Mouse (Mus musculus): ENCODE results near the gene Cog1. TPM values are rescaled to one million over a fixed set of nuclear protein-coding genes. Genes with fewer than 3 reads are reported as not detected.
A peak's percentile ranks its signal among the peaks of the same experiment; 100 is the strongest.
"Not testable (repeated sequence)": the region's sequence is repeated elsewhere in the genome, so short reads cannot be mapped to it uniquely, and the experiment has no call there.

The Cog1 gene
- total and polyA plus RNA-seq, 3 experiments = 16.9 to 25.2 (median 18.6) TPM

DNA sequence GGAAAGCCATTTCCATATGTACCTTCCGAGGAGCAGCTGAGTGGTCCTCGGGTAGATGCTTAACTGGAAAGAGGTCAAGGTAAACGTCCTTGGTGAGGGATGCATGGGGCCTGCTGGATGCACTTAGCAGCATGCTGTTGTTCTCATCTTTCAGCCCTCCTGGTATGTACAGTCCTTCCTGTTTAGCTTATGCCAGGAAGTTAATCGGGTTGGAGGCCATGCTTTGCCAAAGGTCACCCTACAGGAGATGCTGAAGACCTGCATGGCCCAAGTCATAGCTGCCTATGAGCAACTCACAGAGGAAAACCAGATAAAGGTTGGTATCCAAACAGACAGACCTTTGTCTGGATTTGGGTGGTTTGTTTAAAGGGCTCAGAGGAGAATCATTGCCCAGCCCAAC is 8.3 kb downstream of the Cog1 start:
- DNase-seq = no peak
- Histone ChIP-seq H3K79me2 (replicated peaks; ENCODE audit: control insufficient read depth, insufficient read depth, low read length) (no peaks in the 10 kb centered on the region), H3K4me3 (no peak overlapping the region), H3K27me3 (ENCODE audit: control insufficient read depth, insufficient read depth, low read length) (no peaks in the 10 kb centered on the region), H3K9ac (ENCODE audit: low read depth, low read length) (no peak overlapping the region), H3K36me3 (ENCODE audit: control insufficient read depth, insufficient read depth, low read length) (no peaks in the 10 kb centered on the region), H3K27ac (no peak overlapping the region), H3K4me1 (ENCODE audit: control insufficient read depth, insufficient read depth, low read length) (no peaks in the 10 kb centered on the region)
- 50% methylated on average over 4 of the region's 4 CpGs for whole genome bisulfite sequencing
- intact Hi-C loops (cut with DNase I) = no loop called here
- TF ChIP-seq CTCF (IDR thresholded peaks at IDR 0.05) (no peak), EP300 (IDR thresholded peaks at IDR 0.05; ENCODE audit: insufficient read depth, low read depth, low read length) (no peak), POLR2A (IDR thresholded peaks at IDR 0.05; ENCODE audit: insufficient read depth, low read depth, low read length) (no peak)

DNA sequence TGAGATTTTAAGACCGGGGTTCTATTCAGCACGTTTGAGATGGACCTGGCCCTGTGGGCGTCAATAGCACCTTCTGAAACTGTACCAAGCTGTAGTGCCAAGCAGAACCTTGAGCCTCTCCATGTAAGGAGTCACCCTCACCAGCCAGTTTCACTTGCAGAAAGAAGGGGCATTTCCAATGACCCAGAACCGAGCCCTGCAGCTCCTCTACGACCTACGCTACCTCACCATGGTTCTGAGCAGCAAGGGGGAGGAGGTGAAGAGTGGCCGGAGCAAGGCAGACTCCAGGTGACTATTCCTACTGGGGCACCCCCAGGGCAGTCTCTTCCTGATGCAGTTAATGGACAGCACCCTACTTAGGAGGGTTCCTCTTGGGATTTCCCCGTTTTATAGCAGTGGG is 9.3 kb downstream of the Cog1 start:
- H3K4me1 ChIP-seq (ENCODE audit: control insufficient read depth, insufficient read depth, low read length) = no peaks in the 10 kb centered on the region
- WGBS = 86% methylated on average over 8 of the region's 8 CpGs
- no peak overlapping the region for H3K27ac ChIP-seq
- no peak overlapping the region for H3K4me3 ChIP-seq
- H3K27me3 ChIP-seq (ENCODE audit: control insufficient read depth, insufficient read depth, low read length) = no peaks in the 10 kb centered on the region
- intact Hi-C loops (cut with DNase I) = no loop called here
- DNase-seq = no peak
- H3K36me3 ChIP-seq (ENCODE audit: control insufficient read depth, insufficient read depth, low read length) = no peaks in the 10 kb centered on the region
- no peak for TF ChIP-seq EP300 (IDR thresholded peaks at IDR 0.05; ENCODE audit: insufficient read depth, low read depth, low read length)
- no peak for TF ChIP-seq CTCF (IDR thresholded peaks at IDR 0.05)
- TF ChIP-seq POLR2A (IDR thresholded peaks at IDR 0.05; ENCODE audit: insufficient read depth, low read depth, low read length) = no peak
- no peak overlapping the region for H3K9ac ChIP-seq (ENCODE audit: low read depth, low read length)
- H3K79me2 ChIP-seq (replicated peaks; ENCODE audit: control insufficient read depth, insufficient read depth, low read length) = no peaks in the 10 kb centered on the region

DNA sequence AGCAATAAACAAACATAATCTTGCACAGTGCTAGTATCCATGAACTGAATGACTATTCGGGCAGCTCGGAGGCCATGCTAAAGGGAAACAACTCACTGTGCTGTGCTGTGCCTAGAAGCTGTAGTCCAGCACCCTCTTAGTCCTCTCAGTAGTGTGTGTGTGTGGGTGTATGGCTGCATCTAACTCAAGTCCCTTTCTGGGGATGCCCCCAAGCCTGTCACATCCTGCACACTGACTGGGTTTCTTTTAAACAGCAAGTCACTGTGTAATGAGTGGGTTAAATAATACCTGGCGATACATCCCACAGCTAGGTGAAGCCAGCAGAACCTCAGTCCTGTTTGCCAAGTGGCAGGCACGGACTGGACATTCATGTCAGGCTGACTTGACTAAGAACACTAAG is 9.8 kb downstream of the Cog1 start:
- no peak for DNase-seq
- Histone ChIP-seq H3K4me1 (ENCODE audit: control insufficient read depth, insufficient read depth, low read length) (no peaks in the 10 kb centered on the region), H3K27me3 (ENCODE audit: control insufficient read depth, insufficient read depth, low read length) (no peaks in the 10 kb centered on the region), H3K4me3 (no peak overlapping the region), H3K79me2 (replicated peaks; ENCODE audit: control insufficient read depth, insufficient read depth, low read length) (no peaks in the 10 kb centered on the region), H3K9ac (ENCODE audit: low read depth, low read length) (no peak overlapping the region), H3K36me3 (ENCODE audit: control insufficient read depth, insufficient read depth, low read length) (no peaks in the 10 kb centered on the region), H3K27ac (no peak overlapping the region)
- WGBS = 89% methylated on average over 4 of the region's 4 CpGs
- TF ChIP-seq CTCF (IDR thresholded peaks at IDR 0.05) (no peak), POLR2A (IDR thresholded peaks at IDR 0.05; ENCODE audit: insufficient read depth, low read depth, low read length) (no peak)
- intact Hi-C loops (cut with DNase I) = no loop called here

DNA sequence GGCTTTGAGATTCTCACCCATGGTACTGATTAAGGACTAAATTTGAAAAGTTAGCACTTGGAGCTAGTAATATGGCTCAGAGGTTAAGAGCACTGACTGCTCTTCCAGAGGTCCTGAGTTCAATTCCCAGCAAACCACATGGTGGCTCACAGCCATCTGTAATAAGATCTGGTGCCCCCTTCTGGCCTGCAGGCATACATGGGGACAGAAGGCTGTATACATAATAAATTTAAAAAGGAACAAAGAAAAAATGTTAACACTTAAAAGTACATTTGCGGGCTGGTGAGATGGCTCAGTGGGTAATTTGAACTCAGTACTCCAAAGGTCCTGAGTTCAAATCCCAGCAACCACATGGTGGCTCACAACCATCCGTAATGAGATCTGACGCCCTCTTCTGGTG is 11.2 kb downstream of the Cog1 start:
- peak; percentile 36 for TF ChIP-seq CTCF (IDR thresholded peaks at IDR 0.05)
- H3K27ac ChIP-seq; H3K4me3 ChIP-seq; H3K4me1 ChIP-seq (ENCODE audit: control insufficient read depth, insufficient read depth, low read length); H3K9ac ChIP-seq (ENCODE audit: low read depth, low read length); H3K27me3 ChIP-seq (ENCODE audit: control insufficient read depth, insufficient read depth, low read length); H3K36me3 ChIP-seq (ENCODE audit: control insufficient read depth, insufficient read depth, low read length); H3K79me2 ChIP-seq (replicated peaks; ENCODE audit: control insufficient read depth, insufficient read depth, low read length); DNase-seq; intact Hi-C loops (cut with DNase I): not testable (repeated sequence)
- 89% methylated on average over 3 of the region's 3 CpGs for WGBS

GRCm38 (mm10) chr11:113660940-113661339 is 12.0 kb downstream of the Cog1 start:
- intact Hi-C loops (cut with DNase I) = no loop called here
- DNase-seq = no peak
- Histone ChIP-seq H3K27ac (no peak overlapping the region), H3K27me3 (ENCODE audit: control insufficient read depth, insufficient read depth, low read length) (no peaks in the 10 kb centered on the region), H3K79me2 (replicated peaks; ENCODE audit: control insufficient read depth, insufficient read depth, low read length) (no peaks in the 10 kb centered on the region), H3K4me3 (no peak overlapping the region), H3K36me3 (ENCODE audit: control insufficient read depth, insufficient read depth, low read length) (no peaks in the 10 kb centered on the region), H3K9ac (ENCODE audit: low read depth, low read length) (no peak overlapping the region), H3K4me1 (ENCODE audit: control insufficient read depth, insufficient read depth, low read length) (no peaks in the 10 kb centered on the region)
- WGBS = 90% methylated on average over 11 of the region's 11 CpGs
- TF ChIP-seq CTCF (IDR thresholded peaks at IDR 0.05) = no peak
- TF ChIP-seq POLR2A (IDR thresholded peaks at IDR 0.05; ENCODE audit: insufficient read depth, low read depth, low read length) = no peak
- no peak for TF ChIP-seq EP300 (IDR thresholded peaks at IDR 0.05; ENCODE audit: insufficient read depth, low read depth, low read length)

GRCm38 (mm10) chr11:113661835-113662351 is 12.9 kb downstream of the Cog1 start:
- H3K27me3 ChIP-seq (ENCODE audit: control insufficient read depth, insufficient read depth, low read length) = no peaks in the 10 kb centered on the region
- TF ChIP-seq CTCF (IDR thresholded peaks at IDR 0.05) (no peak), EP300 (IDR thresholded peaks at IDR 0.05; ENCODE audit: insufficient read depth, low read depth, low read length) (no peak), POLR2A (IDR thresholded peaks at IDR 0.05; ENCODE audit: insufficient read depth, low read depth, low read length) (no peak)
- no peak overlapping the region for H3K4me3 ChIP-seq
- intact Hi-C loops (cut with DNase I) = no loop called here
- no peaks in the 10 kb centered on the region; the same call in 1 of the 2 replicates for H3K79me2 ChIP-seq (replicated peaks; ENCODE audit: control insufficient read depth, insufficient read depth, low read length)
- no peak overlapping the region for H3K27ac ChIP-seq
- H3K9ac ChIP-seq (ENCODE audit: low read depth, low read length) = no peak overlapping the region
- DNase-seq = no peak
- H3K36me3 ChIP-seq (ENCODE audit: control insufficient read depth, insufficient read depth, low read length) = no peaks in the 10 kb centered on the region; the same call in 1 of the 2 replicates
- peaks cover 3% of the 10 kb centered on the region; the same call in 1 of the 2 replicates for H3K4me1 ChIP-seq (ENCODE audit: control insufficient read depth, insufficient read depth, low read length)
- 89% methylated on average over 18 of the region's 18 CpGs for WGBS
